Mouse (Mus musculus) lung, postnatal 0 days (tissue): ENCODE measurements at regions not wholly inside any gene's neighbourhood (a gene's known extent, or its start where the extent isn't known, plus 50 kb on each side); places are given as distances from the start of the nearest gene placed in this dataset.

Source experiments
- CTCF ChIP-seq: IDR thresholded peaks from 2 replicates; pipeline ENCODE4 v1.5.1; 2016; ENCODE audit warnings: antibody characterized with exemption, mild to moderate bottlenecking
- EP300 ChIP-seq: IDR thresholded peaks from 2 replicates; pipeline ENCODE4 v1.6.1; 2016; ENCODE audit warnings: antibody characterized with exemption, mild to moderate bottlenecking, control low read depth

DNA sequence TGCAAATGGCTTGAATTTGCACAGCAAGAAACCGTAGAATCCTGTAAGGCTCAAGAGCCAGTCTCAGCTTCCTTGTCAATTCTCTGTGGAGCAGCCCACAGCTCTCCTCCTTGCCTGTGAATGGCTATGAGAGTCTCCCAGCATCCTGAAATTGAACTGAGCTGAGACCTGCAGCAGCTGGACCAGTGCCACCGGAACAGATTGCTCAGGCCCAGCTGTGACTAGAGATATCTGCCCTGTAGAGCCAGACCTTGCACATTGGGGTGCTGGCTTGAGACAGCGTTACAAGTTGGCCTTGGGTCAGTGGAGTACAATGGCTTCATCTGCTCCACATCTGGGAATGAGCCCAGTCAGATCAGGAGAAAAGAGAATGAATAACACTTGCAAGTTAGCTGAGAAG, 390.6 kb downstream of the Tcerg1l start:
- TF ChIP-seq CTCF (no peak), EP300 (no peak)
